Mouse (Mus musculus) lung, embryonic 16.5 days (tissue): ENCODE results near the gene Hsp90ab1. TPM values are rescaled to one million over a fixed set of nuclear protein-coding genes. Genes with fewer than 3 reads are reported as not detected.
A peak's percentile ranks its signal among the peaks of the same experiment; 100 is the strongest.

Experiments used
- ATAC-seq: fragments of 200-750 bp; cut with Nextera tagmentation; 2 replicates; pipeline ENCODE4 v1.8.0; 2017; ENCODE audit warnings: low read depth, mild to moderate bottlenecking, moderate library complexity
- H3K27ac ChIP-seq: fragments of 300-500 bp; sonication (generic); 2 replicates; pipeline ENCODE4 v1.5.1; 2014; ENCODE audit warnings: mild to moderate bottlenecking, control low read depth, low read length
- H3K27me3 ChIP-seq: fragments of 300-500 bp; sonication (generic); 2 replicates; pipeline ENCODE4 v1.6.1; 2014; ENCODE audit warnings: low read depth, low read length, mixed read lengths; ENCODE audit not compliant: control insufficient read depth, insufficient read depth
- H3K36me3 ChIP-seq: fragments of 300-500 bp; sonication (generic); 2 replicates; pipeline ENCODE4 v1.6.1; 2014; ENCODE audit warnings: low read length; ENCODE audit not compliant: control insufficient read depth, insufficient read depth
- H3K4me1 ChIP-seq: fragments of 300-500 bp; sonication (generic); replicated peaks from 2 replicates; pipeline ENCODE4 v1.6.1; 2014; ENCODE audit warnings: low read length, mixed read lengths; ENCODE audit not compliant: control insufficient read depth, insufficient read depth
- H3K4me2 ChIP-seq: fragments of 300-500 bp; sonication (generic); 2 replicates; pipeline ENCODE4 v1.6.1; 2014; ENCODE audit warnings: low read depth, low read length, control low read depth
- H3K4me3 ChIP-seq: fragments of 300-500 bp; sonication (generic); 2 replicates; pipeline ENCODE4 v1.5.1; 2014; ENCODE audit warnings: mild to moderate bottlenecking, low read length, control low read depth
- H3K9ac ChIP-seq: fragments of 300-500 bp; sonication (generic); 2 replicates; pipeline ENCODE4 v1.6.1; 2014; ENCODE audit warnings: low read length, control low read depth
- H3K9me3 ChIP-seq: fragments of 300-500 bp; sonication (generic); 2 replicates; pipeline ENCODE4 v1.6.1; 2016; ENCODE audit warnings: low read length; ENCODE audit not compliant: control insufficient read depth
- WGBS: fragments of 180-500 bp; shearing (Covaris S2); extraction: QIAGEN DNeasy Blood & Tissue Kit; methylation state at CpG from one replicate; pipeline ENCODE4 v1.1.7; 2014; 5-methylcytosine and 5-hydroxymethylcytosine counted together
- polyA plus RNA-seq: library from polyadenylated mRNA; unstranded; fragments of >200 nt; fragmentation: Nextera tagmentation; extraction: Ambion mirVana; gene quantifications from 2 replicates; pipeline ENCODE4 v1.2.1, GENCODE M21; 2015

The Hsp90ab1 gene
- polyA plus RNA-seq, 1 experiment from 2014 or later = 1,506 TPM

GRCm38 (mm10) chr17:45523263-45523662 lies 49.8 kb downstream of the Hsp90ab1 start, which contains the start of gene Tcte1:
TSS of gene Tcte1 (plus strand) at chr17:45523434.
- Histone ChIP-seq H3K9me3 (no peaks in the 10 kb centered on the region), H3K9ac (peak within 1 kb of the TSS; percentile 58), H3K27me3 (no peaks in the 10 kb centered on the region; the same call in 1 of the 2 replicates), H3K4me2 (peak within 1 kb of the TSS; percentile 74), H3K36me3 (no peaks in the 10 kb centered on the region), H3K4me3 (peak within 1 kb of the TSS; percentile 44), H3K27ac (no peak within 1 kb of the TSS), H3K4me1 (peaks cover 9% of the 10 kb centered on the region)
- WGBS = 3% methylated on average over 20 of the region's 21 CpGs
- peak; percentile 84 for ATAC-seq

- no peak overlapping the region for H3K4me3 ChIP-seq
- H3K9ac ChIP-seq = no peak overlapping the region
- no peaks in the 10 kb centered on the region; the same call in 1 of the 2 replicates for H3K27me3 ChIP-seq
- peaks cover 9% of the 10 kb centered on the region for H3K4me1 ChIP-seq
- H3K36me3 ChIP-seq = no peaks in the 10 kb centered on the region
- H3K9me3 ChIP-seq = no peaks in the 10 kb centered on the region
- no peak overlapping the region for H3K27ac ChIP-seq
- no peak for ATAC-seq
- no peak overlapping the region for H3K4me2 ChIP-seq
- 81% methylated on average over 11 of the region's 11 CpGs for WGBS
Measured at GRCm38 (mm10) chr17:45520136-45520535, 52.9 kb downstream of the Hsp90ab1 start.

- H3K27me3 ChIP-seq = no peaks in the 10 kb centered on the region; the same call in 1 of the 2 replicates
- no peak overlapping the region for H3K4me2 ChIP-seq
- 85% methylated on average over 12 of the region's 12 CpGs for WGBS
- no peaks in the 10 kb centered on the region for H3K36me3 ChIP-seq
- no peaks in the 10 kb centered on the region for H3K9me3 ChIP-seq
- H3K4me1 ChIP-seq = peaks cover 9% of the 10 kb centered on the region
- no peak overlapping the region for H3K27ac ChIP-seq
- no peak for ATAC-seq
- no peak overlapping the region for H3K9ac ChIP-seq
- H3K4me3 ChIP-seq = no peak overlapping the region
Measured at GRCm38 (mm10) chr17:45518766-45519475, 54.1 kb downstream of the Hsp90ab1 start.

Other genes starting within 250 kb of the Hsp90ab1 start
- 58.9 and 60.1 TPM in 2 replicates for gene Cdc5l, start 139.5 kb downstream of the Hsp90ab1 start, polyA plus RNA-seq
- gene Spats1, start 97.9 kb downstream of the Hsp90ab1 start, polyA plus RNA-seq = 0.96 and 1.2 TPM in 2 replicates
- gene Aars2, start 66.4 kb downstream of the Hsp90ab1 start, polyA plus RNA-seq = 18.6 and 19.9 TPM in 2 replicates
- gene Tcte1, start 49.8 kb downstream of the Hsp90ab1 start, polyA plus RNA-seq = 1.7 and 2.7 TPM in 2 replicates
- 1.2 and 1.4 TPM in 2 replicates for gene Tmem151b, start 23.6 kb downstream of the Hsp90ab1 start, polyA plus RNA-seq
- 3.1 and 3.5 TPM in 2 replicates for gene Nfkbie, start 17.6 kb downstream of the Hsp90ab1 start, polyA plus RNA-seq
- gene Slc35b2, start 9.4 kb downstream of the Hsp90ab1 start, polyA plus RNA-seq = 130 and 131 TPM in 2 replicates
- gene Slc29a1, start 26.3 kb upstream of the Hsp90ab1 start, polyA plus RNA-seq = 100 and 106 TPM in 2 replicates
- 0.39 and 0.91 TPM in 2 replicates for gene Mymx, start 28.8 kb upstream of the Hsp90ab1 start, polyA plus RNA-seq
- 0.72 and 0.78 TPM in 2 replicates for gene Capn11, start 86.1 kb upstream of the Hsp90ab1 start, polyA plus RNA-seq
- gene Mrpl14, start 113.1 kb upstream of the Hsp90ab1 start, polyA plus RNA-seq = 191 and 214 TPM in 2 replicates
- gene Tmem63b, start 113.6 kb upstream of the Hsp90ab1 start, polyA plus RNA-seq = 52.7 and 55.6 TPM in 2 replicates
- gene 1600014C23Rik, start 160.6 kb upstream of the Hsp90ab1 start, polyA plus RNA-seq = not detected in 2 replicates